Mouse (Mus musculus): ENCODE data around the gene Rbfox3.

GRCm38 (mm10) chr11:118894835-118895234 lies 16.6 kb downstream of the Rbfox3 start:
- no peak for TF ChIP-seq CTCF (IDR thresholded peaks at IDR 0.05)
- TF ChIP-seq EP300 (IDR thresholded peaks at IDR 0.05), result no peak

All from lung, postnatal 0 days (tissue).